Mouse (Mus musculus): ENCODE measurements around the gene Smyd1. TPM values are rescaled to one million over a fixed set of nuclear protein-coding genes. Genes with fewer than 3 reads are reported as not detected.

Gene Smyd1
- polyA plus RNA-seq, 1 experiment from 2014 or later, result 5.3 TPM

- 71% methylated on average over 7 of the region's 7 CpGs for WGBS
- H3K9ac ChIP-seq (ENCODE audit: low read length), result no peak overlapping the region
- 0 out of 2 replicates have a peak, but pooled peaks cover 2% of the 10 kb centered on the region for H3K4me1 ChIP-seq (ENCODE audit: control insufficient read depth, insufficient read depth, low read length)
- ATAC-seq (ENCODE audit: insufficient read depth, low FRiP score), result no peak
- H3K27me3 ChIP-seq (ENCODE audit: control insufficient read depth, insufficient read depth, low read length), result no peaks in the 10 kb centered on the region
- no peak overlapping the region for H3K27ac ChIP-seq (ENCODE audit: low read length)
- H3K36me3 ChIP-seq (ENCODE audit: control insufficient read depth, insufficient read depth, low read length), result no peaks in the 10 kb centered on the region
- H3K4me3 ChIP-seq (replicated peaks; ENCODE audit: low read length), result no peak overlapping the region
- H3K9me3 ChIP-seq (replicated peaks; ENCODE audit: control insufficient read depth, low read length), result no peaks in the 10 kb centered on the region
- no peak overlapping the region for H3K4me2 ChIP-seq (ENCODE audit: low read depth, low read length)
These were observed 81.2 kb downstream of the Smyd1 start for GRCm38 (mm10) chr6:71240831-71241230.

- WGBS, result 91% methylated on average over 26 of the region's 26 CpGs
- H3K4me2 ChIP-seq (ENCODE audit: low read depth, low read length), result no peak overlapping the region
- no peak overlapping the region for H3K9ac ChIP-seq (ENCODE audit: low read length)
- H3K27ac ChIP-seq (ENCODE audit: low read length), result no peak overlapping the region
- H3K27me3 ChIP-seq (ENCODE audit: control insufficient read depth, insufficient read depth, low read length), result no peaks in the 10 kb centered on the region
- H3K4me3 ChIP-seq (replicated peaks; ENCODE audit: low read length), result no peak overlapping the region
- H3K36me3 ChIP-seq (ENCODE audit: control insufficient read depth, insufficient read depth, low read length), result no peaks in the 10 kb centered on the region
- 0 out of 2 replicates have a peak, but pooled peaks cover 2% of the 10 kb centered on the region for H3K4me1 ChIP-seq (ENCODE audit: control insufficient read depth, insufficient read depth, low read length)
- no peak for ATAC-seq (ENCODE audit: insufficient read depth, low FRiP score)
- H3K9me3 ChIP-seq (replicated peaks; ENCODE audit: control insufficient read depth, low read length), result no peaks in the 10 kb centered on the region
These were observed 82.8 kb downstream of the Smyd1 start for GRCm38 (mm10) chr6:71239069-71239750.

- H3K27me3 ChIP-seq (ENCODE audit: control insufficient read depth, insufficient read depth, low read length), result no peaks in the 10 kb centered on the region
- ATAC-seq (ENCODE audit: insufficient read depth, low FRiP score), result peak; percentile 26; the same call in 1 of the 2 replicates
- WGBS, result 52% methylated on average over 6 of the region's 6 CpGs
- H3K4me1 ChIP-seq (ENCODE audit: control insufficient read depth, insufficient read depth, low read length), result 0 out of 2 replicates have a peak, but pooled peaks cover 2% of the 10 kb centered on the region
- no peak overlapping the region for H3K9ac ChIP-seq (ENCODE audit: low read length)
- H3K4me2 ChIP-seq (ENCODE audit: low read depth, low read length), result no peak overlapping the region
- no peaks in the 10 kb centered on the region for H3K9me3 ChIP-seq (replicated peaks; ENCODE audit: control insufficient read depth, low read length)
- peak overlapping the region; percentile 42; the same call in 1 of the 2 replicates for H3K27ac ChIP-seq (ENCODE audit: low read length)
- H3K36me3 ChIP-seq (ENCODE audit: control insufficient read depth, insufficient read depth, low read length), result no peaks in the 10 kb centered on the region
- no peak overlapping the region for H3K4me3 ChIP-seq (replicated peaks; ENCODE audit: low read length)
These were observed 85.0 kb downstream of the Smyd1 start for GRCm38 (mm10) chr6:71237031-71237431.

- WGBS, result 62% methylated on average over 6 of the region's 6 CpGs
- peak; percentile 61; the same call in 1 of the 2 replicates for ATAC-seq (ENCODE audit: insufficient read depth, low FRiP score)
These were observed 85.5 kb downstream of the Smyd1 start for GRCm38 (mm10) chr6:71236506-71236905.

GRCm38 (mm10) chr6:71235944-71236343 lies 86.1 kb downstream of the Smyd1 start:
- Histone ChIP-seq H3K4me2 (ENCODE audit: low read depth, low read length) (no peak overlapping the region), H3K4me3 (replicated peaks; ENCODE audit: low read length) (no peak overlapping the region), H3K36me3 (ENCODE audit: control insufficient read depth, insufficient read depth, low read length) (no peaks in the 10 kb centered on the region), H3K4me1 (ENCODE audit: control insufficient read depth, insufficient read depth, low read length) (0 out of 2 replicates have a peak, but pooled peaks cover 2% of the 10 kb centered on the region), H3K27ac (ENCODE audit: low read length) (no peak overlapping the region), H3K27me3 (ENCODE audit: control insufficient read depth, insufficient read depth, low read length) (no peaks in the 10 kb centered on the region), H3K9me3 (replicated peaks; ENCODE audit: control insufficient read depth, low read length) (no peaks in the 10 kb centered on the region), H3K9ac (ENCODE audit: low read length) (no peak overlapping the region)
- ATAC-seq (ENCODE audit: insufficient read depth, low FRiP score), result no peak
- WGBS, result 63% methylated on average over 3 of the region's 3 CpGs

More at GRCm38 (mm10) chr6:71236506-71236905, 85.5 kb downstream of the Smyd1 start:
- no peaks in the 10 kb centered on the region for H3K9me3 ChIP-seq (replicated peaks; ENCODE audit: control insufficient read depth, low read length)
- no peak overlapping the region for H3K4me2 ChIP-seq (ENCODE audit: low read depth, low read length)
- 0 out of 2 replicates have a peak, but pooled peaks cover 2% of the 10 kb centered on the region for H3K4me1 ChIP-seq (ENCODE audit: control insufficient read depth, insufficient read depth, low read length)
- H3K36me3 ChIP-seq (ENCODE audit: control insufficient read depth, insufficient read depth, low read length), result no peaks in the 10 kb centered on the region
- no peak overlapping the region for H3K4me3 ChIP-seq (replicated peaks; ENCODE audit: low read length)
- H3K27ac ChIP-seq (ENCODE audit: low read length), result peak overlapping the region; percentile 42; the same call in 1 of the 2 replicates
- H3K9ac ChIP-seq (ENCODE audit: low read length), result no peak overlapping the region
- H3K27me3 ChIP-seq (ENCODE audit: control insufficient read depth, insufficient read depth, low read length), result no peaks in the 10 kb centered on the region

- Histone ChIP-seq H3K4me3 (replicated peaks; ENCODE audit: low read length) (no peak overlapping the region), H3K4me2 (ENCODE audit: low read depth, low read length) (no peak overlapping the region), H3K9ac (ENCODE audit: low read length) (no peak overlapping the region), H3K36me3 (ENCODE audit: control insufficient read depth, insufficient read depth, low read length) (no peaks in the 10 kb centered on the region), H3K4me1 (ENCODE audit: control insufficient read depth, insufficient read depth, low read length) (0 out of 2 replicates have a peak, but pooled peaks cover 2% of the 10 kb centered on the region), H3K27ac (ENCODE audit: low read length) (no peak overlapping the region), H3K9me3 (replicated peaks; ENCODE audit: control insufficient read depth, low read length) (no peaks in the 10 kb centered on the region), H3K27me3 (ENCODE audit: control insufficient read depth, insufficient read depth, low read length) (no peaks in the 10 kb centered on the region)
- ATAC-seq (ENCODE audit: insufficient read depth, low FRiP score), result no peak
- 77% methylated on average over 13 of the region's 13 CpGs for WGBS
These were observed 86.9 kb downstream of the Smyd1 start for GRCm38 (mm10) chr6:71235121-71235520.

- Histone ChIP-seq H3K9me3 (replicated peaks; ENCODE audit: control insufficient read depth, low read length) (no peaks in the 10 kb centered on the region), H3K4me2 (ENCODE audit: low read depth, low read length) (no peak overlapping the region), H3K4me3 (replicated peaks; ENCODE audit: low read length) (no peak overlapping the region), H3K9ac (ENCODE audit: low read length) (no peak overlapping the region), H3K27me3 (ENCODE audit: control insufficient read depth, insufficient read depth, low read length) (no peaks in the 10 kb centered on the region), H3K27ac (ENCODE audit: low read length) (no peak overlapping the region), H3K36me3 (ENCODE audit: control insufficient read depth, insufficient read depth, low read length) (no peaks in the 10 kb centered on the region), H3K4me1 (ENCODE audit: control insufficient read depth, insufficient read depth, low read length) (no peaks in the 10 kb centered on the region)
- 0 out of 2 replicates have a peak, but pooled peaks have one; percentile 21 for ATAC-seq (ENCODE audit: insufficient read depth, low FRiP score)
- WGBS, result 16% methylated on average over 7 of the region's 7 CpGs
These were observed 94.8 kb downstream of the Smyd1 start for GRCm38 (mm10) chr6:71227157-71227770.

GRCm38 (mm10) chr6:71226544-71226943 lies 95.5 kb downstream of the Smyd1 start:
- WGBS, result 44% methylated on average over 6 of the region's 6 CpGs
- no peak for ATAC-seq (ENCODE audit: insufficient read depth, low FRiP score)
- no peak overlapping the region for H3K4me3 ChIP-seq (replicated peaks; ENCODE audit: low read length)

More at GRCm38 (mm10) chr6:71226544-71226943, 95.5 kb downstream of the Smyd1 start:
- Histone ChIP-seq H3K9me3 (replicated peaks; ENCODE audit: control insufficient read depth, low read length) (no peaks in the 10 kb centered on the region), H3K36me3 (ENCODE audit: control insufficient read depth, insufficient read depth, low read length) (no peaks in the 10 kb centered on the region), H3K27me3 (ENCODE audit: control insufficient read depth, insufficient read depth, low read length) (no peaks in the 10 kb centered on the region), H3K4me2 (ENCODE audit: low read depth, low read length) (no peak overlapping the region), H3K4me1 (ENCODE audit: control insufficient read depth, insufficient read depth, low read length) (no peaks in the 10 kb centered on the region), H3K9ac (ENCODE audit: low read length) (no peak overlapping the region), H3K27ac (ENCODE audit: low read length) (no peak overlapping the region)
